Mouse (Mus musculus) lung, embryonic 15.5 days (tissue): ENCODE data around the gene Slit3. TPM values are rescaled to one million over a fixed set of nuclear protein-coding genes. Genes with fewer than 3 reads are reported as not detected.
A peak's percentile ranks its signal among the peaks of the same experiment; 100 is the strongest.

ENCODE experiments used
- ATAC-seq: fragments of 200-750 bp; cut with Nextera tagmentation; 2 replicates; pipeline ENCODE4 v1.8.0; 2017; ENCODE audit warnings: moderate number of reproducible peaks, borderline replicate concordance; ENCODE audit not compliant: low FRiP score, low TSS enrichment; ENCODE audit errors: extremely low read depth
- H3K27ac ChIP-seq: fragments of 300-500 bp; sonication (generic); 2 replicates; pipeline ENCODE4 v1.5.1; 2015; ENCODE audit warnings: moderate library complexity, mild to moderate bottlenecking, inconsistent platforms
- H3K27me3 ChIP-seq: fragments of 300-500 bp; sonication (generic); 2 replicates; pipeline ENCODE4 v1.6.1; 2015; ENCODE audit warnings: inconsistent platforms
- H3K36me3 ChIP-seq: fragments of 300-500 bp; sonication (generic); 2 replicates; pipeline ENCODE4 v1.6.1; 2015; ENCODE audit warnings: inconsistent platforms
- H3K4me1 ChIP-seq: fragments of 300-500 bp; sonication (generic); 2 replicates; pipeline ENCODE4 v1.6.1; 2015; ENCODE audit warnings: inconsistent platforms
- H3K4me2 ChIP-seq: fragments of 300-500 bp; sonication (generic); 2 replicates; pipeline ENCODE4 v1.6.1; 2015; ENCODE audit warnings: inconsistent platforms, mild to moderate bottlenecking, moderate library complexity
- H3K4me3 ChIP-seq: fragments of 300-500 bp; sonication (generic); 2 replicates; pipeline ENCODE4 v1.5.1; 2015; ENCODE audit warnings: mild to moderate bottlenecking, inconsistent platforms
- H3K9ac ChIP-seq: fragments of 300-500 bp; sonication (generic); 2 replicates; pipeline ENCODE4 v1.6.1; 2015; ENCODE audit warnings: inconsistent platforms
- H3K9me3 ChIP-seq: fragments of 300-500 bp; sonication (generic); 2 replicates; pipeline ENCODE4 v1.6.1; 2016; ENCODE audit warnings: inconsistent platforms
- WGBS: fragments of 180-500 bp; shearing (Covaris S2); methylation state at CpG from one replicate; pipeline ENCODE4 v1.1.7; 2015; 5-methylcytosine and 5-hydroxymethylcytosine counted together
- microRNA counts: library from miRNA; unstranded; fragments of <30 nt; microRNA quantifications from one replicate; lab custom pipeline; 2016
- microRNA-seq: library from miRNA; unstranded; fragments of <30 nt; microRNA quantifications from one replicate; pipeline ENCODE4, GENCODE M21; 2016
- polyA plus RNA-seq: library from polyadenylated mRNA; unstranded; fragments of >200 nt; fragmentation: Nextera tagmentation; extraction: Ambion mirVana; gene quantifications from 2 replicates; pipeline ENCODE4 v1.2.1, GENCODE M21; 2015

Slit3 gene
- polyA plus RNA-seq, 1 experiment from 2014 or later: 21.4 TPM

- no peaks in the 10 kb centered on the region for H3K27me3 ChIP-seq
- no peaks in the 10 kb centered on the region for H3K9me3 ChIP-seq
- no peak overlapping the region for H3K9ac ChIP-seq
- H3K4me2 ChIP-seq: no peak overlapping the region
- 83% methylated on average over 6 of the region's 6 CpGs for WGBS
- no peak overlapping the region for H3K27ac ChIP-seq
- H3K36me3 ChIP-seq: no peaks in the 10 kb centered on the region
- ATAC-seq: no peak
- H3K4me1 ChIP-seq: no peaks in the 10 kb centered on the region
- H3K4me3 ChIP-seq: no peak overlapping the region
Observed at GRCm38 (mm10) chr11:35744571-35744970, 623.5 kb downstream of the Slit3 start.

- WGBS: 62% methylated on average over 8 of the region's 8 CpGs
- H3K4me1 ChIP-seq: no peaks in the 10 kb centered on the region
- no peak overlapping the region for H3K9ac ChIP-seq
- H3K4me2 ChIP-seq: no peak overlapping the region
- no peaks in the 10 kb centered on the region for H3K27me3 ChIP-seq
- no peak overlapping the region for H3K27ac ChIP-seq
- H3K4me3 ChIP-seq: no peak overlapping the region
- no peaks in the 10 kb centered on the region for H3K9me3 ChIP-seq
- 0 out of 2 replicates have a peak, but pooled peaks have one; percentile 23 for ATAC-seq
- no peaks in the 10 kb centered on the region for H3K36me3 ChIP-seq
Observed at GRCm38 (mm10) chr11:35750578-35750977, 629.6 kb downstream of the Slit3 start.

GRCm38 (mm10) chr11:35754906-35755418 is 633.9 kb downstream of the Slit3 start:
- Histone ChIP-seq H3K9ac (no peak overlapping the region), H3K27ac (no peak overlapping the region), H3K4me2 (no peak overlapping the region), H3K27me3 (no peaks in the 10 kb centered on the region), H3K4me3 (no peak overlapping the region), H3K4me1 (peaks cover 15% of the 10 kb centered on the region; the same call in 1 of the 2 replicates), H3K9me3 (no peaks in the 10 kb centered on the region), H3K36me3 (no peaks in the 10 kb centered on the region)
- no peak for ATAC-seq
- WGBS: 89% methylated on average over 4 of the region's 4 CpGs

- H3K4me1 ChIP-seq: peaks cover 15% of the 10 kb centered on the region; the same call in 1 of the 2 replicates
- H3K27ac ChIP-seq: no peak overlapping the region
- H3K9ac ChIP-seq: no peak overlapping the region
- no peaks in the 10 kb centered on the region for H3K9me3 ChIP-seq
- WGBS: 33% methylated on average over 6 of the region's 6 CpGs
- no peak overlapping the region for H3K4me2 ChIP-seq
- H3K36me3 ChIP-seq: no peaks in the 10 kb centered on the region
- no peak overlapping the region for H3K4me3 ChIP-seq
- ATAC-seq: no peak
- no peaks in the 10 kb centered on the region for H3K27me3 ChIP-seq
Observed at GRCm38 (mm10) chr11:35755546-35755945, 634.5 kb downstream of the Slit3 start.

GRCm38 (mm10) chr11:35756411-35757303 is 635.6 kb downstream of the Slit3 start:
- H3K4me1 ChIP-seq: peaks cover 15% of the 10 kb centered on the region; the same call in 1 of the 2 replicates
- 59% methylated on average over 11 of the region's 11 CpGs for WGBS
- H3K36me3 ChIP-seq: no peaks in the 10 kb centered on the region
- ATAC-seq: peak; percentile 74; the same call in 1 of the 2 replicates
- no peak overlapping the region for H3K9ac ChIP-seq
- H3K27me3 ChIP-seq: no peaks in the 10 kb centered on the region
- no peak overlapping the region for H3K4me2 ChIP-seq
- H3K27ac ChIP-seq: no peak overlapping the region
- no peaks in the 10 kb centered on the region for H3K9me3 ChIP-seq
- H3K4me3 ChIP-seq: no peak overlapping the region

MicroRNAs within 50 kb of the gene (microRNA counts, 519-probe panel; counts per million panel counts)
- microRNA mmu-miR-218 (lab: Ali Mortazavi, UCI): 3,205 counts per million, percentile 84 among the panel's probes with 10 or more counts

Small RNA genes lying within 50 kb of the gene (microRNA-seq; reads per million reads assigned to microRNA genes)
- 31.1 reads per million, percentile 40 among the genes with 10 or more reads in this experiment for gene Mir218-2
